Mouse (Mus musculus): ENCODE measurements around the gene Slc2a13. TPM values are rescaled to one million over a fixed set of nuclear protein-coding genes. Genes with fewer than 3 reads are reported as not detected.

Gene Slc2a13
- polyA plus RNA-seq, 1 experiment from 2014 or later: 2.7 TPM

GRCm38 (mm10) chr15:91255308-91255707, 317.8 kb downstream of the Slc2a13 start:
- Histone ChIP-seq H3K4me3 (no peak overlapping the region), H3K36me3 (no peaks in the 10 kb centered on the region), H3K27me3 (no peaks in the 10 kb centered on the region), H3K27ac (no peak overlapping the region), H3K4me2 (replicated peaks) (no peak overlapping the region), H3K9ac (no peak overlapping the region), H3K9me3 (no peaks in the 10 kb centered on the region), H3K4me1 (no peaks in the 10 kb centered on the region)
- no peak for ATAC-seq (ENCODE audit: insufficient number of reproducible peaks, insufficient read depth, low FRiP score, low TSS enrichment)
- WGBS: 88% methylated on average over 2 of the region's 2 CpGs

GRCm38 (mm10) chr15:91252956-91253355, 320.1 kb downstream of the Slc2a13 start:
- no peaks in the 10 kb centered on the region for H3K4me1 ChIP-seq
- no peaks in the 10 kb centered on the region for H3K9me3 ChIP-seq
- no peaks in the 10 kb centered on the region for H3K27me3 ChIP-seq
- no peak overlapping the region for H3K27ac ChIP-seq
- no peaks in the 10 kb centered on the region for H3K36me3 ChIP-seq
- ATAC-seq (ENCODE audit: insufficient number of reproducible peaks, insufficient read depth, low FRiP score, low TSS enrichment): no peak
- H3K9ac ChIP-seq: no peak overlapping the region
- 56% methylated on average over 8 of the region's 8 CpGs for WGBS
- H3K4me2 ChIP-seq (replicated peaks): no peak overlapping the region
- no peak overlapping the region for H3K4me3 ChIP-seq

- no peaks in the 10 kb centered on the region for H3K36me3 ChIP-seq
- no peak overlapping the region for H3K4me3 ChIP-seq
- no peak overlapping the region for H3K4me2 ChIP-seq (replicated peaks)
- H3K27ac ChIP-seq: no peak overlapping the region
- no peak overlapping the region for H3K9ac ChIP-seq
- no peaks in the 10 kb centered on the region for H3K27me3 ChIP-seq
- no peaks in the 10 kb centered on the region for H3K4me1 ChIP-seq
- 77% methylated on average over 9 of the region's 9 CpGs for WGBS
- H3K9me3 ChIP-seq: no peaks in the 10 kb centered on the region
- ATAC-seq (ENCODE audit: insufficient number of reproducible peaks, insufficient read depth, low FRiP score, low TSS enrichment): no peak
These were observed 321.3 kb downstream of the Slc2a13 start for GRCm38 (mm10) chr15:91251544-91252408.

GRCm38 (mm10) chr15:91250815-91251214, 322.2 kb downstream of the Slc2a13 start:
- H3K4me3 ChIP-seq: no peak overlapping the region
- H3K27ac ChIP-seq: no peak overlapping the region
- H3K9me3 ChIP-seq: no peaks in the 10 kb centered on the region
- no peak overlapping the region for H3K4me2 ChIP-seq (replicated peaks)
- 83% methylated on average over 6 of the region's 6 CpGs for WGBS
- H3K36me3 ChIP-seq: no peaks in the 10 kb centered on the region
- no peaks in the 10 kb centered on the region for H3K27me3 ChIP-seq
- no peaks in the 10 kb centered on the region for H3K4me1 ChIP-seq
- no peak for ATAC-seq (ENCODE audit: insufficient number of reproducible peaks, insufficient read depth, low FRiP score, low TSS enrichment)
- no peak overlapping the region for H3K9ac ChIP-seq

- WGBS: 85% methylated on average over 3 of the region's 3 CpGs
- Histone ChIP-seq H3K4me3 (no peak overlapping the region), H3K4me2 (replicated peaks) (no peak overlapping the region), H3K4me1 (no peaks in the 10 kb centered on the region), H3K9me3 (no peaks in the 10 kb centered on the region), H3K36me3 (no peaks in the 10 kb centered on the region), H3K9ac (no peak overlapping the region), H3K27ac (no peak overlapping the region), H3K27me3 (no peaks in the 10 kb centered on the region)
- no peak for ATAC-seq (ENCODE audit: insufficient number of reproducible peaks, insufficient read depth, low FRiP score, low TSS enrichment)
These were observed 332.3 kb downstream of the Slc2a13 start for GRCm38 (mm10) chr15:91240683-91241335.

- Histone ChIP-seq H3K9me3 (no peaks in the 10 kb centered on the region), H3K4me3 (no peak overlapping the region), H3K36me3 (no peaks in the 10 kb centered on the region), H3K4me1 (no peaks in the 10 kb centered on the region), H3K4me2 (replicated peaks) (no peak overlapping the region), H3K27ac (no peak overlapping the region), H3K9ac (no peak overlapping the region), H3K27me3 (no peaks in the 10 kb centered on the region)
- no peak for ATAC-seq (ENCODE audit: insufficient number of reproducible peaks, insufficient read depth, low FRiP score, low TSS enrichment)
- WGBS: 77% methylated on average over 5 of the region's 5 CpGs
These were observed 335.8 kb downstream of the Slc2a13 start for GRCm38 (mm10) chr15:91237294-91237693.

Other genes with a start within 250 kb of the Slc2a13 start
- gene Lrrk2, start 99.9 kb upstream of the Slc2a13 start, polyA plus RNA-seq (2016; fragmentation: Nextera tagmentation; extraction: Ambion mirVana): 5.6 and 6.4 TPM in 2 replicates